In genomic region chr11:85640659-85641058, GRCm38 (mm10) we compare ENCODE assay signal across 9 mouse cellular contexts.
DNase-seq lines count a peak whose midpoint lies in the region; ATAC-seq and TF ChIP-seq lines count a peak whose summit lies in the region.
"Had no signal": no experiment of that assay in that cellular context is flagged by ENCODE, and none has a peak within 500 bp of the region (broad histone marks: within the 10 kb centered on the region; RNA-seq: fewer than 3 reads in every experiment).

No protein-coding gene starts in this region.

- no peak for TF ChIP-seq POLR2A in lung, adult 2 months (IDR thresholded peaks at IDR 0.05; ENCODE audit: borderline replicate concordance, extremely low read depth, low read depth, low read length)

- ATAC-seq in lung, embryonic 14.5 days (ENCODE audit: insufficient read depth) = peak; percentile 86
- peak; percentile 59; the same call in 1 of the 2 replicates for ATAC-seq in hindbrain, postnatal 0 days
- ATAC-seq in neural tube, embryonic 12.5 days (ENCODE audit: low FRiP score, low read depth) = 0 out of 2 replicates have a peak, but pooled peaks have one; percentile 65

- 24% methylated on average over 5 of the region's 5 CpGs for WGBS in lung, embryonic 14.5 days
- 47% methylated on average over 5 of the region's 5 CpGs for WGBS in lung, adult 2 months
- WGBS in hindbrain, postnatal 0 days = 11% methylated on average over 5 of the region's 5 CpGs
- 17% methylated on average over 5 of the region's 5 CpGs for WGBS in neural tube, embryonic 12.5 days

- H3K9me3 ChIP-seq in lung, embryonic 14.5 days (ENCODE audit: low read depth, low read length) = no peaks in the 10 kb centered on the region
- H3K9me3 ChIP-seq in hindbrain, postnatal 0 days (ENCODE audit: low read length) = no peaks in the 10 kb centered on the region
- no peaks in the 10 kb centered on the region for H3K9me3 ChIP-seq in neural tube, embryonic 12.5 days

- peak overlapping the region; percentile 48 for H3K4me2 ChIP-seq in lung, embryonic 14.5 days
- H3K4me2 ChIP-seq in hindbrain, postnatal 0 days (ENCODE audit: low read depth, low read length) = peak overlapping the region; percentile 49
- H3K4me2 ChIP-seq in neural tube, embryonic 12.5 days (replicated peaks) = peak overlapping the region; percentile 50

- H3K4me1 ChIP-seq in lung, embryonic 14.5 days (ENCODE audit: insufficient read depth) = peaks cover 39% of the 10 kb centered on the region
- no peaks in the 10 kb centered on the region for H3K4me1 ChIP-seq in lung, adult 2 months (ENCODE audit: control insufficient read depth, insufficient read depth, low read length)
- no peaks in the 10 kb centered on the region for H3K4me1 ChIP-seq in hindbrain, postnatal 0 days (ENCODE audit: insufficient read depth, low read length)
- peaks cover 36% of the 10 kb centered on the region for H3K4me1 ChIP-seq in neural tube, embryonic 12.5 days

- peak; percentile 58 for DNase-seq in adrenal gland, adult 2 months
- no peak for DNase-seq in adrenal gland, postnatal 4 days (ENCODE audit: low spot score in 2 of 2)
- DNase-seq in lung, embryonic 14.5 days = peak; percentile 79
- no peak for DNase-seq in lung, adult 2 months
- peak; percentile 47 for DNase-seq in hindbrain, postnatal 0 days (ENCODE audit: low spot score)
- DNase-seq in thymus, adult 18-20 months = no peak
- no peak for DNase-seq in ovary, postnatal 14 days (ENCODE audit: low spot score)

- no peak overlapping the region; the same call in 1 of the 2 replicates for H3K9ac ChIP-seq in lung, embryonic 14.5 days
- no peak overlapping the region for H3K9ac ChIP-seq in hindbrain, postnatal 0 days (replicated peaks; ENCODE audit: low read length)
- H3K9ac ChIP-seq in neural tube, embryonic 12.5 days = no peak overlapping the region

- no peaks in the 10 kb centered on the region for H3K27me3 ChIP-seq in lung, embryonic 14.5 days (ENCODE audit: insufficient read depth, low read length)
- no peaks in the 10 kb centered on the region for H3K27me3 ChIP-seq in hindbrain, postnatal 0 days (ENCODE audit: insufficient read depth, low read length)
- no peaks in the 10 kb centered on the region for H3K27me3 ChIP-seq in neural tube, embryonic 12.5 days (replicated peaks)

- H3K36me3 ChIP-seq in lung, embryonic 14.5 days (ENCODE audit: insufficient read depth) = no peaks in the 10 kb centered on the region
- no peaks in the 10 kb centered on the region for H3K36me3 ChIP-seq in hindbrain, postnatal 0 days (ENCODE audit: insufficient read depth, low read length)
- H3K36me3 ChIP-seq in neural tube, embryonic 12.5 days = no peaks in the 10 kb centered on the region

- peak overlapping the region; percentile 14; the same call in 1 of the 2 replicates for H3K4me3 ChIP-seq in lung, embryonic 14.5 days (ENCODE audit: low read depth, low read length)
- no peak overlapping the region for H3K4me3 ChIP-seq in lung, adult 2 months (replicated peaks; ENCODE audit: extremely low read depth, low read depth, low read length)
- H3K4me3 ChIP-seq in hindbrain, postnatal 0 days (ENCODE audit: low read length) = no peak overlapping the region; the same call in 1 of the 2 replicates
- H3K4me3 ChIP-seq in neural tube, embryonic 12.5 days = no peak overlapping the region

- H3K27ac ChIP-seq in lung, embryonic 14.5 days (ENCODE audit: low read depth) = peak overlapping the region; percentile 90
- no peak overlapping the region; the same call in 1 of the 2 replicates for H3K27ac ChIP-seq in hindbrain, postnatal 0 days
- peak overlapping the region; percentile 39 for H3K27ac ChIP-seq in neural tube, embryonic 12.5 days
- H3K27ac ChIP-seq: macrophage had no signal

- peak; percentile 24; the same call in 1 of the 2 replicates for TF ChIP-seq CTCF in lung, embryonic 14.5 days (IDR thresholded peaks at IDR 0.05; ENCODE audit: low read depth)
- no peak for TF ChIP-seq CTCF in lung, adult 2 months (IDR thresholded peaks at IDR 0.05; ENCODE audit: insufficient read depth, low read length)
- TF ChIP-seq CTCF in hindbrain, postnatal 0 days (IDR thresholded peaks at IDR 0.05; ENCODE audit: low read depth) = peak; percentile 24; the same call in 1 of the 2 replicates

Comparison
In these comparisons a context has a peak if more than half of its experiments do, and no peak if none do; other contexts are left out.
1. DNase-seq: peak in adrenal gland, adult 2 months (single experiment), lung, embryonic 14.5 days (single experiment) and hindbrain, postnatal 0 days (single experiment); none in adrenal gland, postnatal 4 days (0 of 2), lung, adult 2 months (single experiment), thymus, adult 18-20 months (0 of 2) and ovary, postnatal 14 days (single experiment).
2. Peak in every context shown above with its lines, with median percentiles within 50 percentile points of each other: ATAC-seq and H3K4me2 ChIP-seq.